ENCODE assay signal across 38 mouse cellular contexts in the genomic region with DNA sequence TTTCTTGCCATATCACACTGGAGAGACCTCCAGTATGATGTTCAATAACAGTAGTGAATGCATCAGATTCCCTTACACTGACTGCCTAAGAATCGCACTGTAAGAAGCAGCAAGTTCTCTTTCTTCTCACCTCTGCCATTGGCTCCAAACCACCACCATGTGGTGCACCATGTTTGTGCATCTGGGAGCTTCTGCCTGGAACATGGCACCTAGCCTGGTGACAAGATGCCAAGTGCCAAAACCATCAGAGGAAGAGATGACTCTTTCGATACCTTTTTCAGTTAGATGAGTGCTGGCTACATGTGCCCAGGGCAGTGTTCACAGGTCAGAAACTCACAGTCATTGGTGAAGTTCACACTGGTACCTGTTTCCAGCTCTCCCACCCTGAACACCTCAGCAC. TPM values are rescaled to one million over a fixed set of nuclear protein-coding genes. Genes with fewer than 3 reads are reported as not detected.
"Had no signal": no experiment of that assay in that cellular context is flagged by ENCODE, and none has a peak within 500 bp of the region (broad histone marks: within the 10 kb centered on the region; RNA-seq: fewer than 3 reads in every experiment).

No protein-coding gene starts in this region.

- H3K4me1 ChIP-seq: limb, embryonic 12.5 days; limb, embryonic 13.5 days; liver, embryonic 15.5 days; megakaryocyte, embryonic 14.5 days; midbrain, embryonic 10.5 days; midbrain, embryonic 12.5 days; midbrain, embryonic 15.5 days; neural tube, embryonic 12.5 days had no signal

- H3K36me3 ChIP-seq: limb, embryonic 10.5 days; limb, embryonic 12.5 days; limb, embryonic 13.5 days; limb, embryonic 15.5 days; liver, embryonic 12.5 days; liver, embryonic 13.5 days; liver, embryonic 15.5 days; lung, embryonic 15.5 days; midbrain, embryonic 10.5 days; midbrain, embryonic 12.5 days; midbrain, embryonic 13.5 days; midbrain, embryonic 15.5 days; neural tube, embryonic 12.5 days; neural tube, embryonic 13.5 days had no signal

- H3K4me3 ChIP-seq: limb, embryonic 10.5 days; limb, embryonic 12.5 days; limb, embryonic 13.5 days; limb, embryonic 15.5 days; liver, embryonic 12.5 days; liver, embryonic 13.5 days; liver, embryonic 15.5 days; lung, embryonic 15.5 days; megakaryocyte, embryonic 14.5 days; midbrain, embryonic 10.5 days; midbrain, embryonic 12.5 days; midbrain, embryonic 13.5 days; midbrain, embryonic 15.5 days; myocyte; neural tube, embryonic 12.5 days; neural tube, embryonic 13.5 days had no signal

- H3K27me3 ChIP-seq: limb, embryonic 12.5 days; limb, embryonic 15.5 days; liver, embryonic 13.5 days; liver, embryonic 15.5 days; lung, embryonic 15.5 days; megakaryocyte, embryonic 14.5 days; midbrain, embryonic 12.5 days; midbrain, embryonic 15.5 days; neural tube, embryonic 12.5 days; neural tube, embryonic 13.5 days had no signal

- H3K27ac ChIP-seq: limb, embryonic 10.5 days; limb, embryonic 12.5 days; limb, embryonic 13.5 days; limb, embryonic 15.5 days; liver, embryonic 12.5 days; liver, embryonic 13.5 days; liver, embryonic 14.5 days; liver, embryonic 15.5 days; lung, embryonic 15.5 days; macrophage; midbrain, embryonic 10.5 days; midbrain, embryonic 12.5 days; midbrain, embryonic 13.5 days; midbrain, embryonic 15.5 days; neural tube, embryonic 12.5 days; neural tube, embryonic 13.5 days had no signal

- DNase-seq: left cerebral cortex, postnatal 4 days; liver; liver, embryonic 13.5 days; liver, postnatal 0 days; lung, adult 18-20 months; lung, adult 2 months; lung, embryonic 14.5 days; lung, postnatal 10 days; lung, postnatal 14 days; lung, postnatal 36 days; lung, postnatal 4 days; midbrain, embryonic 14.5 days had no signal

- H3K9me3 ChIP-seq: limb, embryonic 10.5 days; limb, embryonic 12.5 days; limb, embryonic 13.5 days; limb, embryonic 15.5 days; liver, embryonic 12.5 days; liver, embryonic 13.5 days; liver, embryonic 15.5 days; lung, embryonic 15.5 days; midbrain, embryonic 10.5 days; midbrain, embryonic 12.5 days; midbrain, embryonic 13.5 days; midbrain, embryonic 15.5 days; neural tube, embryonic 12.5 days; neural tube, embryonic 13.5 days had no signal

RNA-seq across cellular contexts. Expression of gene Casq2, which starts 18.4 kb away (rescaled TPM):
- total RNA-seq: megakaryocyte progenitor cell, adult 5-6 weeks; megakaryocyte, adult 5-6 weeks; megakaryocyte-erythroid progenitor cell, adult 5-6 weeks; monocyte, adult 5-6 weeks had no signal
- polyA plus RNA-seq: liver, adult 2 months; macrophage; midbrain, embryonic 10.5 days; midbrain, embryonic 11.5 days had no signal

RNA-seq across cellular contexts. Expression of gene Nhlh2, which starts 58.0 kb away (rescaled TPM):
- total RNA-seq: liver, adult 2 months; megakaryocyte progenitor cell, adult 5-6 weeks; megakaryocyte, adult 5-6 weeks; megakaryocyte-erythroid progenitor cell, adult 5-6 weeks; monocyte, adult 5-6 weeks had no signal
- polyA plus RNA-seq: liver, adult 2 months; liver, embryonic 12.5 days; liver, embryonic 14.5 days; liver, embryonic 15.5 days; liver, embryonic 16.5 days; liver, postnatal 0 days; lung, adult 2 months; lung, embryonic 14.5 days; lung, embryonic 16.5 days; lung, postnatal 0 days; macrophage had no signal
